ENCODE assay signal across 8 mouse cellular contexts in the genomic region with DNA sequence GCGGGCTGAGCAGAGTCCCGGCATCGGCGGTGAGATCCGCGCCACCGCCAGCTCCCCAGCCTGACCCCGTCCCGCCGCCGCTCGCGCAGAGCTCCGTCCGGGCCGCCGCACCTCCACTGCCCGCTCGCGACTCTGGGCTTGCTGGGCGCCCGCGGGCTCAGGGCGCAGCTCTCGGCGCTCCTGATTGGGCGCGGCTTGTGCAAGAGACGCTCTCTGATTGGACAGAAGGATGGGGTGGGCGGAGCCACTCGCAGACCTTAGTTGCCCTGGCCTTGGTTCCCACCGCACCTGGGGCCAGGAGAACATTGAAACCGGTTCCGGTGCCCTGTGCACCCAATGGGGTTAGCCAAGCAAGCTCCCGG. TPM values are rescaled to one million over a fixed set of nuclear protein-coding genes. Genes with fewer than 3 reads are reported as not detected.
DNase-seq lines count a peak whose midpoint lies in the region; ATAC-seq and TF ChIP-seq lines count a peak whose summit lies in the region.

No protein-coding gene starts in this region.

- WGBS in forebrain, embryonic 12.5 days, result under 1% methylated on average over 35 of the region's 35 CpGs
- 1% methylated on average over 35 of the region's 35 CpGs for WGBS in heart, embryonic 16.5 days
- WGBS in liver, embryonic 14.5 days (ENCODE audit: insufficient replicate concordance), result under 1% methylated on average over 35 of the region's 35 CpGs
- 1% methylated on average over 22 of the region's 35 CpGs for WGBS in neural tube, embryonic 11.5 days
- under 1% methylated on average over 35 of the region's 35 CpGs for WGBS in stomach, embryonic 15.5 days

- peak; percentile 82 for ATAC-seq in cerebellum, adult (ENCODE audit: insufficient number of reproducible peaks, low FRiP score, low TSS enrichment)
- peak; percentile 97 for ATAC-seq in forebrain, embryonic 12.5 days (ENCODE audit: low FRiP score)
- ATAC-seq in heart, embryonic 16.5 days (replicated peaks; ENCODE audit: extremely low read depth, insufficient read depth, low FRiP score), result peak; percentile 88
- peak; percentile 95 for ATAC-seq in liver, embryonic 14.5 days (ENCODE audit: insufficient read depth)
- ATAC-seq in neural tube, embryonic 11.5 days (ENCODE audit: insufficient read depth, low FRiP score, low TSS enrichment), result peak; percentile 95
- peak; percentile 90 for ATAC-seq in stomach, embryonic 15.5 days (ENCODE audit: insufficient read depth, low FRiP score, low read depth)

- H3K27ac ChIP-seq in forebrain, embryonic 12.5 days, result peak overlapping the region; percentile 54; the same call in 1 of the 2 replicates
- H3K27ac ChIP-seq in heart, embryonic 16.5 days (ENCODE audit: low read length), result no peak overlapping the region
- no peak overlapping the region for H3K27ac ChIP-seq in liver, embryonic 14.5 days
- H3K27ac ChIP-seq in neural tube, embryonic 11.5 days (ENCODE audit: low read depth, low read length), result no peak overlapping the region
- peak overlapping the region; percentile 52; the same call in 1 of the 2 replicates for H3K27ac ChIP-seq in stomach, embryonic 15.5 days

- DNase-seq in kidney, postnatal 14 days, result peak; percentile 92
- peak; percentile 69 to 74 (median 73) for DNase-seq in liver, embryonic 14.5 days (ENCODE audit: low read depth in 3 of 3, low spot score in 3 of 3)
- peak; percentile 89 for DNase-seq in neural tube, embryonic 11.5 days (ENCODE audit: low spot score)

- TF ChIP-seq EP300 in liver, embryonic 14.5 days (IDR thresholded peaks at IDR 0.05; ENCODE audit: low read depth), result no peak

- H3K4me2 ChIP-seq in forebrain, embryonic 12.5 days, result peak overlapping the region; percentile 95
- peak overlapping the region; percentile 92 for H3K4me2 ChIP-seq in heart, embryonic 16.5 days (ENCODE audit: low read depth, low read length)
- peak overlapping the region; percentile 98 for H3K4me2 ChIP-seq in liver, embryonic 14.5 days (ENCODE audit: low read depth)
- H3K4me2 ChIP-seq in neural tube, embryonic 11.5 days (ENCODE audit: low read depth), result peak overlapping the region; percentile 96
- peak overlapping the region; percentile 87 for H3K4me2 ChIP-seq in stomach, embryonic 15.5 days

- H3K9me3 ChIP-seq in E14TG2a.4 (ENCODE audit: low read length), result no peaks in the 10 kb centered on the region
- H3K9me3 ChIP-seq in forebrain, embryonic 12.5 days, result no peaks in the 10 kb centered on the region
- no peaks in the 10 kb centered on the region for H3K9me3 ChIP-seq in heart, embryonic 16.5 days (replicated peaks; ENCODE audit: control insufficient read depth, low read length)
- H3K9me3 ChIP-seq in liver, embryonic 14.5 days (ENCODE audit: control insufficient read depth, low read length), result no peaks in the 10 kb centered on the region
- H3K9me3 ChIP-seq in neural tube, embryonic 11.5 days (ENCODE audit: control insufficient read depth, low read length), result no peaks in the 10 kb centered on the region
- no peaks in the 10 kb centered on the region for H3K9me3 ChIP-seq in stomach, embryonic 15.5 days

- H3K4me3 ChIP-seq in E14TG2a.4 (replicated peaks; ENCODE audit: low read length), result peak overlapping the region; percentile 91
- peak overlapping the region; percentile 74 for H3K4me3 ChIP-seq in forebrain, embryonic 12.5 days (replicated peaks)
- peak overlapping the region; percentile 61 for H3K4me3 ChIP-seq in heart, embryonic 16.5 days (ENCODE audit: low read length)
- peak overlapping the region; percentile 55 to 84 for H3K4me3 ChIP-seq in liver, embryonic 14.5 days (ENCODE audit: insufficient read depth in 1 of 2, low read depth in 2 of 2, low read length in 2 of 2)
- H3K4me3 ChIP-seq in neural tube, embryonic 11.5 days (ENCODE audit: low read depth, low read length), result peak overlapping the region; percentile 74
- peak overlapping the region; percentile 63 for H3K4me3 ChIP-seq in stomach, embryonic 15.5 days (replicated peaks)

- H3K4me1 ChIP-seq in E14TG2a.4 (replicated peaks; ENCODE audit: low read depth, low read length), result peaks cover 15% of the 10 kb centered on the region
- peaks cover 20% of the 10 kb centered on the region for H3K4me1 ChIP-seq in forebrain, embryonic 12.5 days
- H3K4me1 ChIP-seq in heart, embryonic 16.5 days (ENCODE audit: control insufficient read depth, insufficient read depth, low read length), result peaks cover 2% of the 10 kb centered on the region
- peaks cover 0 to 15% of the 10 kb centered on the region in 2 experiments; a peak in 3 of 4 replicates for H3K4me1 ChIP-seq in liver, embryonic 14.5 days (replicated peaks; ENCODE audit: control insufficient read depth in 2 of 2, insufficient read depth in 2 of 2, low read length in 1 of 2)
- peaks cover 4% of the 10 kb centered on the region; the same call in 1 of the 2 replicates for H3K4me1 ChIP-seq in neural tube, embryonic 11.5 days (ENCODE audit: control insufficient read depth, insufficient read depth, low read length)
- H3K4me1 ChIP-seq in stomach, embryonic 15.5 days, result peaks cover 18% of the 10 kb centered on the region

- TF ChIP-seq CTCF in E14TG2a.4 (conservative IDR thresholded peaks at IDR 0.05; ENCODE audit: low read length), result no peak
- TF ChIP-seq CTCF in liver, embryonic 14.5 days (IDR thresholded peaks at IDR 0.05; ENCODE audit: low read depth), result no peak

- no peaks in the 10 kb centered on the region for H3K36me3 ChIP-seq in E14TG2a.4 (ENCODE audit: insufficient read depth, low read length)
- no peaks in the 10 kb centered on the region for H3K36me3 ChIP-seq in forebrain, embryonic 12.5 days (replicated peaks)
- H3K36me3 ChIP-seq in heart, embryonic 16.5 days (ENCODE audit: control insufficient read depth, insufficient read depth), result no peaks in the 10 kb centered on the region
- H3K36me3 ChIP-seq in liver, embryonic 14.5 days (replicated peaks; ENCODE audit: control insufficient read depth, insufficient read depth, low read depth), result no peaks in the 10 kb centered on the region
- no peaks in the 10 kb centered on the region for H3K36me3 ChIP-seq in neural tube, embryonic 11.5 days (ENCODE audit: control insufficient read depth, insufficient read depth, low read length)
- no peaks in the 10 kb centered on the region for H3K36me3 ChIP-seq in stomach, embryonic 15.5 days

- peaks cover 22% of the 10 kb centered on the region for H3K27me3 ChIP-seq in E14TG2a.4 (ENCODE audit: insufficient read depth, low read length)
- 0 out of 2 replicates have a peak, but pooled peaks cover 5% of the 10 kb centered on the region for H3K27me3 ChIP-seq in forebrain, embryonic 12.5 days
- peaks cover 20% of the 10 kb centered on the region for H3K27me3 ChIP-seq in heart, embryonic 16.5 days (ENCODE audit: control insufficient read depth, insufficient read depth, low read length)
- H3K27me3 ChIP-seq in liver, embryonic 14.5 days (ENCODE audit: control insufficient read depth, insufficient read depth, low read length), result no peaks in the 10 kb centered on the region
- H3K27me3 ChIP-seq in neural tube, embryonic 11.5 days (ENCODE audit: control insufficient read depth, insufficient read depth, low read length), result no peaks in the 10 kb centered on the region
- no peaks in the 10 kb centered on the region for H3K27me3 ChIP-seq in stomach, embryonic 15.5 days (replicated peaks)

- H3K9ac ChIP-seq in forebrain, embryonic 12.5 days, result peak overlapping the region; percentile 68
- peak overlapping the region; percentile 68 for H3K9ac ChIP-seq in heart, embryonic 16.5 days (ENCODE audit: low read length)
- H3K9ac ChIP-seq in liver, embryonic 14.5 days (replicated peaks), result peak overlapping the region; percentile 68
- peak overlapping the region; percentile 70 for H3K9ac ChIP-seq in neural tube, embryonic 11.5 days (ENCODE audit: low read length)
- peak overlapping the region; percentile 31 for H3K9ac ChIP-seq in stomach, embryonic 15.5 days

RNA-seq across cellular contexts. Expression of a gene that starts 9.2 kb away (rescaled TPM):
- 11.9 and 14.2 TPM in 2 replicates for polyA plus RNA-seq in forebrain, embryonic 12.5 days (2016; fragmentation: Nextera tagmentation; extraction: Ambion mirVana)
- 2.9 and 3.7 TPM in 2 replicates for polyA plus RNA-seq in heart, embryonic 16.5 days (2015; fragmentation: Nextera tagmentation; extraction: Ambion mirVana)
- polyA plus RNA-seq in liver, embryonic 14.5 days (2012; rRNA removed), result 21.6 and 26.6 TPM in 2 replicates
- polyA plus RNA-seq in liver, embryonic 14.5 days (2014; fragmentation: Nextera tagmentation; extraction: Ambion mirVana), result 15.4 and 16.9 TPM in 2 replicates
- 7.3 and 9.6 TPM in 2 replicates for polyA plus RNA-seq in neural tube, embryonic 11.5 days (2014; fragmentation: Nextera tagmentation; extraction: Ambion mirVana)
- 9.8 and 11.1 TPM in 2 replicates for polyA plus RNA-seq in stomach, embryonic 15.5 days (2015; fragmentation: Nextera tagmentation; extraction: Ambion mirVana)

Comparison
In these comparisons a context has a peak if more than half of its experiments do, and no peak if none do; other contexts are left out.
1. H3K27ac ChIP-seq: peak in forebrain, embryonic 12.5 days (single experiment) and stomach, embryonic 15.5 days (single experiment); none in heart, embryonic 16.5 days (single experiment), liver, embryonic 14.5 days (single experiment) and neural tube, embryonic 11.5 days (single experiment).
2. Peak in every context shown above with its lines, with median percentiles within 50 percentile points of each other: H3K4me3 ChIP-seq, ATAC-seq, H3K4me2 ChIP-seq, H3K9ac ChIP-seq and DNase-seq.